Mouse (Mus musculus) C2C12 (cell line): ENCODE measurements at regions not wholly inside any gene's neighbourhood (a gene's known extent, or its start where the extent isn't known, plus 50 kb on each side); places are given as distances from the start of the nearest gene placed in this dataset.
A peak's percentile ranks its signal among the peaks of the same experiment; 100 is the strongest.

Source experiments
- CEBPB ChIP-seq: IDR thresholded peaks from one replicate; pipeline ENCODE4 v1.6.1; 2011; ENCODE audit warnings: low read depth, mild to moderate bottlenecking, control low read depth, moderate library complexity
- CTCF ChIP-seq: IDR thresholded peaks from one replicate; pipeline ENCODE4 v1.5.1; 2011; ENCODE audit not compliant: control insufficient read depth, insufficient read depth, insufficient read length
- FOSL1 ChIP-seq: IDR thresholded peaks from one replicate; pipeline ENCODE4 v1.8.0; 2011; ENCODE audit warnings: mild to moderate bottlenecking, low read length; ENCODE audit not compliant: poor library complexity, insufficient read depth, severe bottlenecking
- MAX ChIP-seq: IDR thresholded peaks from one replicate; pipeline ENCODE4 v1.6.1; 2011; ENCODE audit warnings: mild to moderate bottlenecking, control low read depth
- MYOG ChIP-seq: IDR thresholded peaks from one replicate; pipeline ENCODE4 v1.6.1; 2011; ENCODE audit not compliant: control insufficient read depth, insufficient read length; ENCODE audit errors: extremely low read depth
- USF1 ChIP-seq: IDR thresholded peaks from one replicate; pipeline ENCODE4 v1.6.1; 2011; ENCODE audit warnings: low read depth, mild to moderate bottlenecking, control low read depth, moderate library complexity

GRCm38 (mm10) chr11:20436057-20436456 lies 103.5 kb upstream of the Slc1a4 start:
- TF ChIP-seq CTCF (no peak), CEBPB (peak; percentile 82), FOSL1 (no peak), MYOG (no peak), MAX (no peak), USF1 (no peak)
